Mouse (Mus musculus) regulatory T cell (primary cell): Measurements from ENCODE around the gene Stap1.

ENCODE experiments used
- in situ Hi-C: fragments of 300-600 bp; cut with MboI, MseI; formaldehyde crosslinking; loops from one replicate; pipeline ENCODE4 v1.15.1; 2025; ENCODE audit warnings: high pct_unique_total_duplicates

Gene Stap1

GRCm38 (mm10) chr5:86071538-86071937 lies at the start of gene Stap1:
Gene Stap1 (plus strand): TSS chr5:86071746.
- in situ Hi-C loops: loop anchor here (25.0 kb wide), 1 partner anchor 741 kb away; the partner anchor contains the start of gene Ythdc1

GRCm38 (mm10) chr5:86029820-86030219 lies 41.7 kb upstream of the Stap1 start:
- in situ Hi-C loops: no loop called here

- in situ Hi-C loops: loop anchor here (25.0 kb wide), 1 partner anchor 749 kb away; the partner anchor contains the start of gene Ythdc1
Measured at GRCm38 (mm10) chr5:86063501-86063900, 8.0 kb upstream of the Stap1 start.

GRCm38 (mm10) chr5:86065101-86065875 lies 6.3 kb upstream of the Stap1 start, which contains the start of gene Cenpc1:
Gene Cenpc1 (minus strand): TSS chr5:86065583.
- in situ Hi-C loops: loop anchor here (5.0 to 25.0 kb wide), 2 partner anchors 112 to 747 kb away; partner anchors contain the start of gene Ythdc1

GRCm38 (mm10) chr5:86065876-86066550 lies 5.5 kb upstream of the Stap1 start:
- in situ Hi-C loops: loop anchor here (5.0 to 25.0 kb wide), 2 partner anchors 111 to 746 kb away; partner anchors contain the start of gene Ythdc1

- in situ Hi-C loops: loop anchor here (5.0 to 25.0 kb wide), 2 partner anchors 111 to 746 kb away; partner anchors contain the start of gene Ythdc1
Measured at GRCm38 (mm10) chr5:86066551-86066929, 5.0 kb upstream of the Stap1 start.

GRCm38 (mm10) chr5:86068451-86068850 lies 3.1 kb upstream of the Stap1 start:
- in situ Hi-C loops: loop anchor here (5.0 to 25.0 kb wide), 2 partner anchors 109 to 744 kb away; partner anchors contain the start of gene Ythdc1

- in situ Hi-C loops: loop anchor here (5.0 to 25.0 kb wide), 2 partner anchors 108 to 743 kb away; partner anchors contain the start of gene Ythdc1
Measured at GRCm38 (mm10) chr5:86069121-86069520, 2.4 kb upstream of the Stap1 start.

- in situ Hi-C loops: loop anchor here (25.0 kb wide), 1 partner anchor 739 kb away; the partner anchor contains the start of gene Ythdc1
Measured at GRCm38 (mm10) chr5:86072756-86073386, 1.3 kb downstream of the Stap1 start.

- in situ Hi-C loops: no loop called here
Measured at GRCm38 (mm10) chr5:86078720-86079334, 7.3 kb downstream of the Stap1 start.

- in situ Hi-C loops: no loop called here
Measured at GRCm38 (mm10) chr5:86083987-86084386, 12.4 kb downstream of the Stap1 start.

GRCm38 (mm10) chr5:86084979-86085378 lies 13.4 kb downstream of the Stap1 start:
- in situ Hi-C loops: no loop called here

- in situ Hi-C loops: no loop called here
Measured at GRCm38 (mm10) chr5:86086751-86087150, 15.2 kb downstream of the Stap1 start.

- in situ Hi-C loops: no loop called here
Measured at GRCm38 (mm10) chr5:86094754-86095153, 23.2 kb downstream of the Stap1 start.

GRCm38 (mm10) chr5:86098988-86099387 lies 27.4 kb downstream of the Stap1 start:
- in situ Hi-C loops: no loop called here

- in situ Hi-C loops: no loop called here
Measured at GRCm38 (mm10) chr5:86100621-86101020, 29.1 kb downstream of the Stap1 start.

- in situ Hi-C loops: no loop called here
Measured at GRCm38 (mm10) chr5:86102176-86102575, 30.6 kb downstream of the Stap1 start.

GRCm38 (mm10) chr5:86106610-86107009 lies 35.1 kb downstream of the Stap1 start:
- in situ Hi-C loops: no loop called here

GRCm38 (mm10) chr5:86111074-86111473 lies 39.5 kb downstream of the Stap1 start:
- in situ Hi-C loops: no loop called here

GRCm38 (mm10) chr5:86113037-86113436 lies 41.5 kb downstream of the Stap1 start:
- in situ Hi-C loops: no loop called here

- in situ Hi-C loops: no loop called here
Measured at GRCm38 (mm10) chr5:86113997-86114396, 42.5 kb downstream of the Stap1 start.
